ENCODE assay signal across 8 mouse cellular contexts in the genomic region with DNA sequence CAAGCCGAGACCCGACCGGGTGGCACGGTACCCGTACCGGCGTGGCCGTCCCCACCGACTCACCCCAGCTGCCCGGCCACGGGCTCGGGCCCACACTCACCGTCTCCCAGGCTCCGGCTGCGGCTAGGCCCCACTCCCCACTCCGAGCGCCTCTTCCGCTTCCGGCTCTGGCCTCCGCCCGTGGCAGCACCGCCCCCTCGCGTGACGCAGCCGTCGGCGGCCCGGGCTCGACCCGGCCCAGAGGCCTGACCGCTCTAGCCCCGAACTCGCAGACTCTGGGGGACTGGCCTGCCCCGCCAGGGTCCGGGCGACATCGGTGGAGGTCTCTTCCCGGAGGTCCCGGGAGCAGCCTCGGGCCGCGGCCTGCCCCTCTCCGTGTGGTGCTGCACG. TPM values are rescaled to one million over a fixed set of nuclear protein-coding genes. Genes with fewer than 3 reads are reported as not detected.
A peak's percentile ranks its signal among the peaks of the same experiment; 100 is the strongest.
DNase-seq lines count a peak whose midpoint lies in the region; ATAC-seq and TF ChIP-seq lines count a peak whose summit lies in the region.

No protein-coding gene starts in this region.

- peak overlapping the region; percentile 93 for H3K4me3 ChIP-seq in hindbrain, embryonic 10.5 days
- peak overlapping the region; percentile 93 for H3K4me3 ChIP-seq in lung, postnatal 0 days (ENCODE audit: low read depth, low read length)

- H3K9ac ChIP-seq in lung, postnatal 0 days (replicated peaks; ENCODE audit: low read depth), result peak overlapping the region; percentile 97

- WGBS in hindbrain, embryonic 10.5 days, result under 1% methylated on average over 45 of the region's 45 CpGs
- 2% methylated on average over 27 of the region's 45 CpGs for WGBS in lung, postnatal 0 days

- TF ChIP-seq CTCF in lung, postnatal 0 days (IDR thresholded peaks at IDR 0.05), result no peak

- H3K4me2 ChIP-seq in lung, postnatal 0 days (replicated peaks; ENCODE audit: low read depth, low read length), result peak overlapping the region; percentile 79

- H3K36me3 ChIP-seq in hindbrain, embryonic 10.5 days, result peaks cover 21% of the 10 kb centered on the region
- peaks cover 12% of the 10 kb centered on the region for H3K36me3 ChIP-seq in lung, postnatal 0 days (ENCODE audit: insufficient read depth, low read length)

- no peaks in the 10 kb centered on the region for H3K9me3 ChIP-seq in hindbrain, embryonic 10.5 days
- no peaks in the 10 kb centered on the region for H3K9me3 ChIP-seq in lung, postnatal 0 days (ENCODE audit: low read length)

- TF ChIP-seq EP300 in lung, postnatal 0 days (IDR thresholded peaks at IDR 0.05), result no peak

- peak overlapping the region; percentile 96 for H3K27ac ChIP-seq in hindbrain, embryonic 10.5 days
- H3K27ac ChIP-seq in lung, postnatal 0 days (ENCODE audit: low read length), result peak overlapping the region; percentile 97

- peaks cover 43% of the 10 kb centered on the region for H3K4me1 ChIP-seq in hindbrain, embryonic 10.5 days (replicated peaks)
- H3K4me1 ChIP-seq in lung, postnatal 0 days (ENCODE audit: insufficient read depth, low read depth, low read length), result peaks cover 23% of the 10 kb centered on the region

- peak; percentile 93 for DNase-seq in NIH3T3 (ENCODE audit: low read depth)
- DNase-seq in cerebellum, adult 9-10 months, result peak; percentile 89
- peak; percentile 95 for DNase-seq in hindbrain, embryonic 10.5 days (ENCODE audit: low spot score)
- DNase-seq in layer of hippocampus, postnatal 10 days (ENCODE audit: low spot score in 2 of 2), result peak; percentile 92 to 96
- DNase-seq in lung, postnatal 0 days (ENCODE audit: low spot score), result peak; percentile 96
- DNase-seq in ovary, postnatal 10 days (ENCODE audit: low spot score), result peak; percentile 92
- DNase-seq in thymus, postnatal 0 days (ENCODE audit: low spot score), result peak; percentile 93

- no peaks in the 10 kb centered on the region for H3K27me3 ChIP-seq in hindbrain, embryonic 10.5 days (ENCODE audit: insufficient read depth, poor library complexity, severe bottlenecking)
- no peaks in the 10 kb centered on the region for H3K27me3 ChIP-seq in lung, postnatal 0 days (replicated peaks; ENCODE audit: insufficient read depth, low read length)

- peak; percentile 51 for ATAC-seq in frontal cortex, adult (ENCODE audit: low TSS enrichment)
- ATAC-seq in lung, postnatal 0 days, result peak; percentile 94

RNA-seq across cellular contexts. Expression of gene Clk3, which starts 0.7 kb away (rescaled TPM):
- 90.7 and 105 TPM in 2 replicates for polyA plus RNA-seq in hindbrain, embryonic 10.5 days (2016; fragmentation: Nextera tagmentation; extraction: Ambion mirVana)
- 10 to 100 TPM; 64.3 to 66.9 TPM for total RNA-seq in layer of hippocampus, postnatal 10 days (2021)
- polyA plus RNA-seq in lung, postnatal 0 days (2015; fragmentation: Nextera tagmentation; extraction: Ambion mirVana), result 65.1 and 65.5 TPM in 2 replicates
- polyA plus RNA-seq in thymus, postnatal 0 days (2015; fragmentation: Nextera tagmentation; extraction: Ambion mirVana), result 211 and 221 TPM in 2 replicates

RNA-seq across cellular contexts. Expression of gene Edc3, which starts 56.6 kb away (rescaled TPM):
- 41.0 and 41.1 TPM in 2 replicates for polyA plus RNA-seq in hindbrain, embryonic 10.5 days (2016; fragmentation: Nextera tagmentation; extraction: Ambion mirVana)
- 10 to 100 TPM; 14.6 to 16.0 TPM for total RNA-seq in layer of hippocampus, postnatal 10 days (2021)
- 23.3 and 25.3 TPM in 2 replicates for polyA plus RNA-seq in lung, postnatal 0 days (2015; fragmentation: Nextera tagmentation; extraction: Ambion mirVana)
- polyA plus RNA-seq in thymus, postnatal 0 days (2015; fragmentation: Nextera tagmentation; extraction: Ambion mirVana), result 38.2 and 39.4 TPM in 2 replicates

Comparison
In these comparisons a context has a peak if more than half of its experiments do, and no peak if none do; other contexts are left out.
1. Peak in every context shown above with its lines: DNase-seq, ATAC-seq, H3K4me3 ChIP-seq and H3K27ac ChIP-seq.